Mouse (Mus musculus): Measurements from ENCODE around the gene Cnot8. TPM values are rescaled to one million over a fixed set of nuclear protein-coding genes. Genes with fewer than 3 reads are reported as not detected.
"Not testable (repeated sequence)": the region's sequence is repeated elsewhere in the genome, so short reads cannot be mapped to it uniquely, and the experiment has no call there.

The Cnot8 gene
- 10 to 100 TPM; 36.3 to 37.4 TPM for total RNA-seq (2021)
- long read RNA-seq, experiment 1, transcript Cnot8-201 (7 exons, 2,035 nt): major isoform, 45 of 65 reads
- long read RNA-seq, experiment 1, partial matches to known transcripts: 11 of 65 reads
- long read RNA-seq, experiment 1, other reads (novel, unspliced or antisense): 8 of 65 reads
- long read RNA-seq, experiment 2, transcript Cnot8-201 (7 exons, 2,035 nt): major isoform, 17 of 27 reads
- long read RNA-seq, experiment 2, partial matches to known transcripts: 2 of 27 reads
- long read RNA-seq, experiment 2, other reads (novel, unspliced or antisense): 6 of 27 reads

- DNase-seq: peak; percentile 99 to 100
These were observed at the start of gene Cnot8 for GRCm38 (mm10) chr11:58103697-58104306. TSS of gene Cnot8 (plus strand) at chr11:58104153.

DNA sequence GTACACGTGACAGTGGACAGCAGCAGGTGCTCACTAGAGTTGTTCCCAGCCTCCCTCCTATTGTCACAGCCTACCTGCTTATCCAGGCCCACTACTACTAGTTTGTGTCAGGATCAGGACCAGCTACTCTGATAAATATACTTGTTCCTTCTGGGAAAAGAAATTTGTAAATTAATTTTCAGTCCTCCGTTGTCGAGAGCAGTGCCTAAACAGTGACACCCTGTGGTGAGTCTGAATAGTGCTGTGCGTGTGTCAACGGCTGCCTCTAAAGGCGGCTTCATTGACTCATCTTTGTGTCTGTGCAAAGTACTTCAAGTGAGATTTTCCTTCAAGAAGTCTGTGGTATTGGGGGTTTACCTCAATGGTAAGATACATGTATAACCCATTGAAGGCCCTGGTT is 46.5 kb upstream of the Cnot8 start:
- DNase-seq: peak; percentile 30 to 67

DNA sequence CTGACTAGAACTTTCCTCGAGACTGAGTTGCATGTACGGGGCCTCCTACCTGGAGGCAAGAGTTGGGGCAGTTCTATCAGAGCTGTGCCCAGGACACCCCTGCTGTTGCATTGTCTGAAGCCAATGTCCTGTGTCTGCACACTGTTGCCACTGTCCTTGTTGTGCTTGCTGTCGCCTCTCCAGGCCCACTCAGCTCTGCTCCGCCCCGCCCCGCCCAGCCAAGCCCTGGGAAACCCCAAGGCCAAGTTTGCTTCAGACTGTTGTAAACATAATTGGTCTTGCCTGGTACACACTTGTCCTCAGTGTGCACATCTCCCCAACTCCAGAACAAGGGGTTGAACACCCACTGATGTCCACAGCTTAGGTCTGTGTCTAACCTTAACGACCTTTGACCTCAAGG is 44.2 kb upstream of the Cnot8 start:
- DNase-seq: not testable (repeated sequence)

DNA sequence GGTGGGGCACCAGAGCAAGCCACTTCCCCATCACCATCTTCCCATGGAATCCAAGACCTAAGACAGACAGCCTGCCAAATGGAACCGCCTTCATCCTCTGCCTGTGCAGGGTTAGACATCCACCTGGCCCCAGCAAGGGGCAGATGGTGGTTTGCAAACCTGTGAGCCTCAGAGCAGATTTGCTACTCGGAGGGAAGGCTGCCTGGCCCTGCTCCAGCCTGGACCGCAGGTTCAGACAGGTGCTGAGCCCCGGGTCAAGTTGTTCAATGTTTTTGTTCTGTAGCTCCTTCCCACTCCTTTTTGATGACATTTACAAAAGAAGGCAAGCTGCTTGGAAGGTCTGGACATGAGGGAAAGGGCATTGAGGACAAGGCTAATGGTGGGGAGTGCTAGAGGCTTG is 42.7 kb upstream of the Cnot8 start:
- DNase-seq: not testable (repeated sequence)

DNA sequence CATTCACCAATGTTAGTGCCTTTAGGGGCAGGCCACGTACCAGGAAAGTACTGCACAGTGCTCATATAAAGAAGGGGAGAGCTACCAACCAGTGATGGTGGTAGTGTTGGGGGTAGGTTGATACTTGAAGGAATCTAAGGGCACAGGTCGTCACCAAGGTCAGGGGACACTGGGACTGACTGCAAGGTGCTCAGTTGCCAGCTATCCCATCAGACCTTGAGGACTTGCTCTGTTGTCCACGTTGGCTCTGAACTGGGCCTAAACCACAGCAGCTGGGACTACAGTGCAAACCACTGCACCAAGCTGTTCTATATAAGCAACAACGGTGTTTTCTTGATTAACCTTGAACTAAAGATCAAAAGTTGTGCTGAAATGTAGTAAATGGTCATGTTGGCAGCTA is 41.4 kb upstream of the Cnot8 start:
- DNase-seq: no peak

GRCm38 (mm10) chr11:58065025-58065424 is 38.9 kb upstream of the Cnot8 start:
- DNase-seq: no peak

- no peak for DNase-seq
These were observed 31.0 kb upstream of the Cnot8 start for GRCm38 (mm10) chr11:58072978-58073377.

- no peak for DNase-seq
These were observed 26.7 kb upstream of the Cnot8 start for GRCm38 (mm10) chr11:58077270-58077669.

- no peak for DNase-seq
These were observed 22.2 kb upstream of the Cnot8 start for GRCm38 (mm10) chr11:58081716-58082115.

- peak in 1 of 2 experiments; percentile 19 for DNase-seq
These were observed 11.4 kb upstream of the Cnot8 start for GRCm38 (mm10) chr11:58092541-58092940.

DNA sequence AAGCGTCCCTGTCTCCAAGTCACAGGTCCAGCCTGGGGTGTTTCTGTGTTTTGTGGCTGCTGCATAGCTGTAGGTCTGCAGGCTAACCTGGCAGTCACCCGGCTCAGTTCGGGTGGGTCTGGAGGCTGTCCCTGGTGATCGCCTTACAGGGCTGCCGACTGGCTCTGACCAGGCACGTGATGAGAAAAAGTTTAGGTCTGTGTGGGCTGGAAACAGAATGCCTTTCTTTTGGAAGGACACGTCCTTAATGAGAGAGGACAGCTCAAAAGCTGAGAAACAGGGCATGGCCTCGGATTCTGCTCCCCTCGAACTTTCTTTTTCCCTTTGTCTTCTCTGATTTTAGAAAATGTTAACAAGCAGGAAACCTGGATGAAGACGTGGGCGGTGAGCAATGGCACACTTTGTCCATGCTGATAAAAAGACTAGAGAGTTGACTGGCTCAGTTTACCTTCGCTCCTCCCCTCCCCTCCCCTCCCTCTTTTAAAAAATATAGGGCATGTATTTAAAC is 10.9 kb upstream of the Cnot8 start, which contains the start of gene Gm12248:
Gene Gm12248 (minus strand): TSS at position 114 of the 508 bp plus-strand sequence.
- peak; percentile 65 to 72 for DNase-seq

DNA sequence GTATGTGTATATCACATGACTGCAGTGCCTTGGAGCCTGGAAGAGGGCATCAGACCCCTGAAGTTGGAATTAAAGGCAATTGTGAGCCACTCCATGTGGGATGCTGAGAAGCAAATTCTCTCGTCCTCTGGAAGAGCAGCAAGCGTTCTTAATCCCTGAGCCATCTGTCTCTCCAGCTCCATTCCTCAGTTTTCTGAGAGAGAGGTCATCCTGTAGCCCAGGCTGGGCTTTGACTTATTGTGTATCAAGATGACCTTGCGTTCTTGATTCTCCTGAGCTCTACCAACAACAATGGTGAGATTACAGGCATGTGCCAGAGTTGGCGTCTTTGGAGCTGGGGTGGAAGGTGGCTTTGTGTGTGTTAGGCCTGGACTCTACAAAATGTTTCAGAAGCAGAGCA is 9.2 kb upstream of the Cnot8 start:
- no peak for DNase-seq

GRCm38 (mm10) chr11:58095561-58095960 is 8.4 kb upstream of the Cnot8 start:
- DNase-seq: no peak

DNA sequence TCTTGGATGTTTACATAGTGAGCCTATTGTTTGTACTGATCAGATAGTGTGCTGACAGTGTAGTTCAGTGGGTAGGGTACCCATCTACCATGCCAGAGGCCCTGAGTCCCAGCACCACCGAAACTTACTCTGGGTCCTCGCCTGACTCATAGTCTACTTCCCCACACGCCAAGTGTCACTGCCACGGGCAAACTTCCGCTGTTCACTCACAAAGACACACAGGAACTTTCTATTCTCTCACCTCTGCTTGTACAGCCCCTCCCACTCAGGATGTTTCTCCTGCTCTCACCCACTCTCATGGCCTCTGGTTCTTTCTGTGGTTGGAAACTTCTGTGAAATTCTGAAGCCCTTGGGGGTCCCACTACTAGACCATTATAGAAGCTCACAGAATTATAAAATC is 7.8 kb upstream of the Cnot8 start:
- no peak for DNase-seq

DNA sequence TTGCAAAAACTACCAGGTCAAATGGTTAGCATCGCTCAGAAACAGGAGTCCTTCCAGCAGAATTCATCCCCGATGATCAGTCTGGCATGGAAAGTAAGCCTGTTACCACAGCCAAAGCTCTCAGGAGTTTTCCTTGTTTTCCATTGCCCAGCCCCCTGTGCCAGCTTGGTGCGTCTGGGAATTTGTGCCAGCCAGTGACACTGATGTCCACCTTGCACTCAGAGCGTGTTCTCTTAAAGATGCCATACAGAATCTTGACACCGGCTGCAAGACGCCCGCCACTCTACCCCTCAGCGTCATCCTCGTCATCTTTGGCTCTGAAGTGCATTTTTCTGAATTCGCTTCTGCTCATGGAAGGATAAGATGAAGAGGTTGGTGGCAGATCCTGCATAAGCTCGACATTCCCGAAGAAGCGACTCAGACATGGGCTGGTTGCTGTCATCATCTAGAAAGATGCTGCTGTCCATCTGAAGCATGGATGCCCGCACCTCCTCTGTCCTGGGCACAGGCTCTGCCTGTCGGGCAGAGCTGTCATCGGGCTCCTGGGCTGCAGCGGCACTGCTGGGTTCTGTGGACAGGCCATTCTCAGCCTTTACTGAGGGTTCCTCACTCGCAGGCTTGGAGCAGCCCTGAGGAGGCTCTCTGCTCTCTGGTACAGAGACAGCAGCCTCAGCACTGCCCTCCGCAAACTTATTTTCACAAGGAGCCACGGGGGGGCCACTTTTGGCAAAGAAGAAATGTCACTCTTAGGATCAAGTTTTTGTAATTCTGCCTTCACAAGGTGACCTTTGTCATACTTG is 6.9 kb upstream of the Cnot8 start:
- peak in 1 of 2 experiments; percentile 13 for DNase-seq

DNA sequence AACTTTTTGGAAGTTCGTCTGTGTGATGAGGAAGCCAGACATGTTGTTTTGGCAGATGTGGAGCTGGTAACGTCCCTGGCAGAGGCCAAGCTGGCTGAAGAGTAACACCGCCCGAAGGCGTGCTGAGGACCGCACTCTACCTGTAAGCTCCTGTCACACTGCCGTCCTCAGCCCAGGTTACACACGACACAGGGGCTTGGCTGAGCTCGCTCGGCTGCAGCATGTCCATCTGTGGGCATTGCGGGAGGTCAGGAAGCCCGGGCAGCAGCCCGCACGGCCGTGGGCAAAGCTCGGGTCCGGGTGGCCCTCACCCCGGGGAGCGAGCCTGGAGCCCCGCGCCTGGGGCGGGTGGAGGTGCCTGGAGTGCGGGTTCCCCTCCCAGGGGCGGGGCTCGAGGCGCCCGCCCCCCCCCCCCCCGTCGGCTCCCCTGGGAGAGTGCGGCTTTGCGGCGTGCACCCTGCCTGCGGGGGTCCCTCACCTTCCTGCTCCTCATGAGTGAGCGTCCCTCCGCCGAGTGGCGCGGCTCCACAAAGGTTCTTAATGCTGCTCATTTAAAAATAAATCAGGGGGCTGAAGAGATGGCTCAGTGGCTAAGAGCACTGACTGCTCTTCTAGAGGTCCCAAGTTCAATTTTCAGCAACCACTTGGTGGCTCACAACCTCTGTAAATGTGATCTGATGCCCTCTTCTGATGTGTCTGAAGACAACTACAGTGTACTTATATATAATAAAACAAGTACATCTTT is 6.2 kb upstream of the Cnot8 start:
- DNase-seq: peak; percentile 23 to 41

- DNase-seq: not testable (repeated sequence)
These were observed 5.6 kb upstream of the Cnot8 start for GRCm38 (mm10) chr11:58098366-58098720.

DNA sequence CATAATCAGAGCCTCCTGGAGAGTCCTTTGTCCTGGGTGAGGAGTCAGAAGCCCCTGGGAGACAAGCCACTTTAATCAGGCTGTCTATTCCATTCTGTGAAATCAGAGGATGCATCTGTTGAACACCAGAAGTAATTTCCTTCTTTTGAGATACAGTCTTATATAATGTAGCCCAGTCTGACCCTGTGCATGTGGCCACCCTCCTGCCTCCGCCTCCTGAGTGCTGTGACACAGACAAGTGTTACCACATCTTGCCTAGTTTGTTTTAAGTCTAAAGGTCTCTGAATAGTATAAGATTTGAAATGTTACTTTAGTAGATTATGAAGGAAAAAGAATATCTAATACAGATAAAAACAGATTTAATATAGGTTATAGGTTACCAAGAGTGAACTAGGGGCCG is 3.9 kb upstream of the Cnot8 start:
- DNase-seq: no peak

DNA sequence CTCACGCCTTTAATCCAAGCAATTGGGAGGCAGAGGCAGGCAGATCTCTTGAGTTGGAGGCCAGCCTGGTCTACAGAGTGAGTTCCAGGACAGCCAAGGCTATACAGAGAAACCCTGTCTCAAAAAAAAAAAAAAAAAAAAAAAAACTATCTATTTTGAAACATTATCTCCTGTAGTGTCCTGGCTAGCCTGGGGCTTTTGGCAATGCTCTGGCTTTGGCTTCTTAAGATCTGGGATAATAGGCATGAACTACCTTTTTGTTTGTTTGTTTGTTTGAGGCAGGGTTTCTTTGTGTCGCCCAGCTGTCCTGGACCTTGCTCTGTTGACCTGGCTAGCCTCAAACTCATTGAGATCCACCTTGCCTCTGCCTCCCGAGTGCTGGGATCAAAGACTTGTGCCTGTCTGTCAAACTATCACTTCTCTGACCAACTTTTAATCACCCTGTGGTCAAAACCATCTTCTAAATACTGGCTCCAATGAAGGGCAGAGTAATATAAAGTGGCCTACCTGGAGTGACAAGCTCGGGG is 2.7 kb upstream of the Cnot8 start:
- no peak for DNase-seq

DNA sequence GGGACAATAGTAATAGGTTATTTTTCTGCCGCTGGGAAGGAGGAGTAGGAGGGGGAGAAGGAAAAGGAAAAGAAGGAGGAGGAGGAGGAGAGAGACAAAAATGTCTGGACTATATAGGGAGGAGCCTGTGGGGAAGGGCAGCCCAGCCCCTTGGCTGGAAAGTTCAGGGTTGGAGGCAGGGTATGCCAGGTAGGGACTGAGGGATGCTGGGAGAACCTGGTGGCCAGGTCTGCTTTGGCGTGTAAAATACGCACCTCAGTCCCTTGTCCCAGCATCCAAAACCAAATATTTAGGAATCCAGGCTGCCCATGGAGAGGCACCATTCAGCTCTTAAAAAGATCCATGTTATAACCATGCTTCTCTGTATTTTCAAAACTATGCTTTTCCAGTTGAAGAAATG is 1.8 kb upstream of the Cnot8 start:
- DNase-seq: no peak

- DNase-seq: peak in 1 of 2 experiments; percentile 17
These were observed 1.2 kb upstream of the Cnot8 start for GRCm38 (mm10) chr11:58102581-58103343.

Measured in heart, adult 18-20 months (tissue).